Mouse (Mus musculus): Measurements from ENCODE around the gene Banf2.

Gene Banf2

GRCm38 (mm10) chr2:144022441-144022840 is 10.4 kb upstream of the Banf2 start:
- in situ Hi-C loops (cut with MboI, MseI), result no loop called here

- in situ Hi-C loops (cut with MboI, MseI), result no loop called here
Measured at GRCm38 (mm10) chr2:144025361-144025760, 7.5 kb upstream of the Banf2 start.

GRCm38 (mm10) chr2:144026456-144026855 is 6.4 kb upstream of the Banf2 start:
- in situ Hi-C loops (cut with MboI, MseI), result no loop called here

GRCm38 (mm10) chr2:144030791-144031190 is 2.1 kb upstream of the Banf2 start:
- in situ Hi-C loops (cut with MboI, MseI), result no loop called here

GRCm38 (mm10) chr2:144044726-144045125 is 11.9 kb downstream of the Banf2 start:
- in situ Hi-C loops (cut with MboI, MseI), result no loop called here

- in situ Hi-C loops (cut with MboI, MseI), result no loop called here
Measured at GRCm38 (mm10) chr2:144045756-144046560, 13.1 kb downstream of the Banf2 start.

GRCm38 (mm10) chr2:144046916-144047315 is 14.1 kb downstream of the Banf2 start:
- in situ Hi-C loops (cut with MboI, MseI), result no loop called here

- in situ Hi-C loops (cut with MboI, MseI), result loop anchor here (5.0 kb wide), 1 partner anchor 67 kb away; no protein-coding TSS in a partner anchor
Measured at GRCm38 (mm10) chr2:144050146-144050680, 17.4 kb downstream of the Banf2 start.

- in situ Hi-C loops (cut with MboI, MseI), result loop anchor here (5.0 kb wide), 1 partner anchor 66 kb away; no protein-coding TSS in a partner anchor
Measured at GRCm38 (mm10) chr2:144050861-144051260, 18.0 kb downstream of the Banf2 start.

- in situ Hi-C loops (cut with MboI, MseI), result loop anchor here (5.0 kb wide), 1 partner anchor 65 kb away; no protein-coding TSS in a partner anchor
Measured at GRCm38 (mm10) chr2:144052410-144053065, 19.7 kb downstream of the Banf2 start.

GRCm38 (mm10) chr2:144057735-144058134 is 24.9 kb downstream of the Banf2 start:
- in situ Hi-C loops (cut with MboI, MseI), result no loop called here

- in situ Hi-C loops (cut with MboI, MseI), result no loop called here
Measured at GRCm38 (mm10) chr2:144061701-144062100, 28.8 kb downstream of the Banf2 start.

- in situ Hi-C loops (cut with MboI, MseI), result no loop called here
Measured at GRCm38 (mm10) chr2:144065499-144065898, 32.6 kb downstream of the Banf2 start.

- in situ Hi-C loops (cut with MboI, MseI), result no loop called here
Measured at GRCm38 (mm10) chr2:144069663-144070062, 36.8 kb downstream of the Banf2 start.

- in situ Hi-C loops (cut with MboI, MseI), result no loop called here
Measured at GRCm38 (mm10) chr2:144070479-144070878, 37.6 kb downstream of the Banf2 start.

- in situ Hi-C loops (cut with MboI, MseI), result no loop called here
Measured at GRCm38 (mm10) chr2:144072642-144073041, 39.8 kb downstream of the Banf2 start.

- in situ Hi-C loops (cut with MboI, MseI), result no loop called here
Measured at GRCm38 (mm10) chr2:144074059-144074458, 41.2 kb downstream of the Banf2 start.

- in situ Hi-C loops (cut with MboI, MseI), result no loop called here
Measured at GRCm38 (mm10) chr2:144076625-144077024, 43.8 kb downstream of the Banf2 start.

- in situ Hi-C loops (cut with MboI, MseI), result no loop called here
Measured at GRCm38 (mm10) chr2:144078897-144079296, 46.0 kb downstream of the Banf2 start.

- in situ Hi-C loops (cut with MboI, MseI), result no loop called here
Measured at GRCm38 (mm10) chr2:144086183-144086847, 53.5 kb downstream of the Banf2 start.

GRCm38 (mm10) chr2:144087899-144088584 is 55.2 kb downstream of the Banf2 start:
- in situ Hi-C loops (cut with MboI, MseI), result no loop called here

All from regulatory T cell (primary cell).